Mouse (Mus musculus) small intestine, adult 2 months (tissue): Measurements from ENCODE around the gene Meiob. TPM values are rescaled to one million over a fixed set of nuclear protein-coding genes. Genes with fewer than 3 reads are reported as not detected.

Experiments used
- H3K27ac ChIP-seq: fragments of 200-500 bp; 2 replicates; pipeline ENCODE4 v1.5.1; 2012; ENCODE audit warnings: low read depth, low read length, control low read depth, inconsistent platforms; ENCODE audit not compliant: insufficient read depth
- H3K27me3 ChIP-seq: fragments of 200-500 bp; 2 replicates; pipeline ENCODE4 v1.6.1; 2012; ENCODE audit warnings: mild to moderate bottlenecking, moderate library complexity, low read length, inconsistent platforms; ENCODE audit not compliant: control insufficient read depth, insufficient read depth
- H3K36me3 ChIP-seq: fragments of 200-500 bp; 2 replicates; pipeline ENCODE4 v1.6.1; 2012; ENCODE audit warnings: mild to moderate bottlenecking, low read length, control low read depth, inconsistent platforms; ENCODE audit not compliant: control insufficient read depth, insufficient read depth
- H3K4me1 ChIP-seq: fragments of 200-500 bp; 2 replicates; pipeline ENCODE4 v1.6.1; 2012; ENCODE audit warnings: low read length, inconsistent platforms, mixed read lengths; ENCODE audit not compliant: control insufficient read depth, insufficient read depth, insufficient read length
- H3K4me3 ChIP-seq: fragments of 200-500 bp; 2 replicates; pipeline ENCODE4 v1.5.1; 2012; ENCODE audit warnings: low read depth, mild to moderate bottlenecking, control low read depth, inconsistent platforms, low read length, moderate library complexity
- CTCF ChIP-seq: fragments of 200-500 bp; IDR thresholded peaks from 2 replicates; pipeline ENCODE4 v1.5.1; 2012; ENCODE audit warnings: low read depth, mild to moderate bottlenecking, control low read depth, inconsistent platforms, low read length, moderate library complexity, mixed read lengths; ENCODE audit not compliant: insufficient replicate concordance, insufficient read length; ENCODE audit errors: extremely low read depth
- POLR2A ChIP-seq: fragments of 200-500 bp; IDR thresholded peaks from 2 replicates; pipeline ENCODE4 v1.6.1; 2012; ENCODE audit warnings: low read depth, mild to moderate bottlenecking, control low read depth, inconsistent platforms, low read length, moderate library complexity
- WGBS: fragments of 180-500 bp; shearing (Covaris S2); methylation state at CpG from one replicate; pipeline ENCODE4 v1.1.7; 2018; 5-methylcytosine and 5-hydroxymethylcytosine counted together
- polyA plus RNA-seq: library from polyadenylated mRNA; depleted of rRNA; stranded (reverse); fragments of >200 nt; gene quantifications from 2 replicates; pipeline ENCODE4 v1.2.3, GENCODE M21; 2012

The Meiob gene
- polyA plus RNA-seq, 1 experiment: not detected

- H3K4me3 ChIP-seq: no peak overlapping the region
- H3K27me3 ChIP-seq: no peaks in the 10 kb centered on the region
- H3K4me1 ChIP-seq: peaks cover 3% of the 10 kb centered on the region; the same call in 1 of the 2 replicates
- H3K27ac ChIP-seq: no peak overlapping the region
- TF ChIP-seq POLR2A (no peak), CTCF (no peak)
- 92% methylated on average over 13 of the region's 13 CpGs for WGBS
- H3K36me3 ChIP-seq: peaks cover 67% of the 10 kb centered on the region
Observed at GRCm38 (mm10) chr17:24856589-24856988, 52.5 kb downstream of the Meiob start.

- Histone ChIP-seq H3K27ac (no peak overlapping the region), H3K4me3 (no peak overlapping the region)
Observed at GRCm38 (mm10) chr17:24857831-24858470, 53.9 kb downstream of the Meiob start.

GRCm38 (mm10) chr17:24858967-24859366 is 54.9 kb downstream of the Meiob start:
- no peaks in the 10 kb centered on the region for H3K4me1 ChIP-seq
- WGBS: 86% methylated on average over 6 of the region's 6 CpGs
- peaks cover 71% of the 10 kb centered on the region for H3K36me3 ChIP-seq
- no peak overlapping the region for H3K4me3 ChIP-seq
- H3K27me3 ChIP-seq: no peaks in the 10 kb centered on the region
- TF ChIP-seq POLR2A (no peak), CTCF (no peak)
- H3K27ac ChIP-seq: no peak overlapping the region

More at GRCm38 (mm10) chr17:24857831-24858470, 53.9 kb downstream of the Meiob start:
- peaks cover 70% of the 10 kb centered on the region for H3K36me3 ChIP-seq
- TF ChIP-seq CTCF: no peak
- TF ChIP-seq POLR2A: no peak
- H3K27me3 ChIP-seq: no peaks in the 10 kb centered on the region
- 81% methylated on average over 8 of the region's 8 CpGs for WGBS
- no peaks in the 10 kb centered on the region for H3K4me1 ChIP-seq

GRCm38 (mm10) chr17:24860076-24860475 is 56.0 kb downstream of the Meiob start:
- Histone ChIP-seq H3K4me1 (no peaks in the 10 kb centered on the region), H3K36me3 (peaks cover 72% of the 10 kb centered on the region), H3K4me3 (no peak overlapping the region), H3K27me3 (no peaks in the 10 kb centered on the region), H3K27ac (no peak overlapping the region)
- TF ChIP-seq CTCF (no peak), POLR2A (no peak)
- WGBS: 90% methylated on average over 8 of the region's 8 CpGs

GRCm38 (mm10) chr17:24861785-24862184 is 57.7 kb downstream of the Meiob start:
- Histone ChIP-seq H3K27me3 (no peaks in the 10 kb centered on the region), H3K27ac (no peak overlapping the region), H3K4me1 (no peaks in the 10 kb centered on the region), H3K4me3 (no peak overlapping the region), H3K36me3 (peaks cover 66% of the 10 kb centered on the region)
- 99% methylated on average over 3 of the region's 3 CpGs for WGBS
- TF ChIP-seq POLR2A: no peak
- no peak for TF ChIP-seq CTCF

GRCm38 (mm10) chr17:24865776-24866175 is 61.7 kb downstream of the Meiob start, which contains the start of gene Igfals:
Igfals (plus strand) TSS chr17:24865997.
- 95% methylated on average over 8 of the region's 8 CpGs for WGBS
- TF ChIP-seq POLR2A (no peak), CTCF (no peak)
- H3K4me1 ChIP-seq: no peaks in the 10 kb centered on the region
- H3K27ac ChIP-seq: no peak within 1 kb of the TSS
- no peaks in the 10 kb centered on the region for H3K27me3 ChIP-seq
- H3K36me3 ChIP-seq: peaks cover 44% of the 10 kb centered on the region
- no peak within 1 kb of the TSS for H3K4me3 ChIP-seq

DNA sequence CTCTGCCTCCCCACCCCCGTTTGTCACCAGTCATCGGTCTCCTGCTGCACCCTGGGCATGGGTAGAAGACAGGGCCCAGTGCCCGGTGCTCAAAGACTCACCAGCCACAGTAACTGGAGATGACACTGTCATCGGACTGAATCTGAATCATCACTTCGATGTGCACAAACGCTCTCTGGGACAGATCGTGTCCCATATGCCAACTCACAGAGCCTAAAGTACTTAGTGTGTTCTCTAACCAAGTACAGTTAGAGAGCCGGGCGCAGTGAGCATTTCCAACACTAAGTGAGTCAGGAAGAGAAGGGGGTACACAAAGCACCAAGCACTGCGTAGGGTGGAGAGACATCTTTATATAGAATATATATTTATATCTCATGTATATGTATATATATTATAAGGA is 63.8 kb downstream of the Meiob start:
- Histone ChIP-seq H3K27ac (no peak overlapping the region), H3K4me3 (no peak overlapping the region), H3K36me3 (peaks cover 29% of the 10 kb centered on the region), H3K4me1 (no peaks in the 10 kb centered on the region), H3K27me3 (no peaks in the 10 kb centered on the region)
- no peak for TF ChIP-seq POLR2A
- no peak for TF ChIP-seq CTCF
- WGBS: 92% methylated on average over 10 of the region's 10 CpGs
